Mouse (Mus musculus): ENCODE data around the gene Nav3. TPM values are rescaled to one million over a fixed set of nuclear protein-coding genes. Genes with fewer than 3 reads are reported as not detected.

The Nav3 gene
- polyA plus RNA-seq, 1 experiment from 2014 or later = 10.7 TPM

DNA sequence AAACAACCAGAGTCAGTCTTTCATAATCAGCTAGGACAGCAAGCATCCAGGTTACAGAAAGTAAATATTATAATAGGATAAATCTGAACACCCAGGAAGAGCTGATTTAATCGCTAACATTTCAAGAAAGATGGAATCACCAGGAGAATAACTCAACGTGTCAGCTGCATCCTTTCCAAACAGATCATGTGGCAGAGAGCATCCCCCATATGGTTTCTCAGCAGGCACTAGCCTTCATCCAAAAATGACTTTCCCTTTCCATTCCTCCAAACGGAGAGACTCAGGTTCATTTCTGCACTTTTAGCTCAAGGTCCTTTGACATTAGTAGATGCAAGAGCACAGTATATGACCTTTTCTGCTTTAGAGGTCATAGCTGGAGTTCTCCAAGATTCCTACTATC lies 765.4 kb downstream of the Nav3 start:
- Histone ChIP-seq H3K27me3 (replicated peaks; ENCODE audit: control insufficient read depth, insufficient read depth, low read length) (no peaks in the 10 kb centered on the region), H3K36me3 (ENCODE audit: control insufficient read depth, insufficient read depth, low read length) (no peaks in the 10 kb centered on the region), H3K4me1 (ENCODE audit: control insufficient read depth, insufficient read depth, low read length) (no peaks in the 10 kb centered on the region), H3K27ac (replicated peaks; ENCODE audit: low read depth, low read length) (no peak overlapping the region), H3K9me3 (ENCODE audit: control insufficient read depth, low read length) (no peaks in the 10 kb centered on the region), H3K4me3 (ENCODE audit: low read depth, low read length) (no peak overlapping the region), H3K9ac (ENCODE audit: low read depth, low read length) (no peak overlapping the region), H3K4me2 (ENCODE audit: low read depth, low read length) (no peak overlapping the region)
- ATAC-seq (ENCODE audit: low read depth) (no peak), DNase-seq (ENCODE audit: low spot score) (no peak)
- WGBS = 75% methylated on average over 3 of the region's 3 CpGs

- H3K27me3 ChIP-seq (replicated peaks; ENCODE audit: control insufficient read depth, insufficient read depth, low read length) = no peaks in the 10 kb centered on the region
- ATAC-seq (ENCODE audit: low read depth) = peak; percentile 94
- no peak overlapping the region for H3K9ac ChIP-seq (ENCODE audit: low read depth, low read length)
- 42% methylated on average over 27 of the region's 27 CpGs for WGBS
- H3K27ac ChIP-seq (replicated peaks; ENCODE audit: low read depth, low read length) = no peak overlapping the region; the same call in 1 of the 2 replicates
- H3K4me1 ChIP-seq (ENCODE audit: control insufficient read depth, insufficient read depth, low read length) = no peaks in the 10 kb centered on the region
- no peaks in the 10 kb centered on the region for H3K36me3 ChIP-seq (ENCODE audit: control insufficient read depth, insufficient read depth, low read length)
- DNase-seq (ENCODE audit: low spot score) = peak; percentile 86
- H3K4me3 ChIP-seq (ENCODE audit: low read depth, low read length) = peak overlapping the region; percentile 16; the same call in 1 of the 2 replicates
- no peaks in the 10 kb centered on the region for H3K9me3 ChIP-seq (ENCODE audit: control insufficient read depth, low read length)
- H3K4me2 ChIP-seq (ENCODE audit: low read depth, low read length) = peak overlapping the region; percentile 53
Measured at GRCm38 (mm10) chr10:109684109-109685056, 771.6 kb downstream of the Nav3 start.

GRCm38 (mm10) chr10:109672896-109673295 lies 783.1 kb downstream of the Nav3 start:
- no peaks in the 10 kb centered on the region for H3K36me3 ChIP-seq (ENCODE audit: control insufficient read depth, insufficient read depth, low read length)
- H3K27me3 ChIP-seq (replicated peaks; ENCODE audit: control insufficient read depth, insufficient read depth, low read length) = no peaks in the 10 kb centered on the region
- H3K9me3 ChIP-seq (ENCODE audit: control insufficient read depth, low read length) = no peaks in the 10 kb centered on the region
- no peak overlapping the region for H3K4me3 ChIP-seq (ENCODE audit: low read depth, low read length)
- H3K4me2 ChIP-seq (ENCODE audit: low read depth, low read length) = no peak overlapping the region
- no peak overlapping the region for H3K27ac ChIP-seq (replicated peaks; ENCODE audit: low read depth, low read length)
- H3K9ac ChIP-seq (ENCODE audit: low read depth, low read length) = no peak overlapping the region
- WGBS = 87% methylated on average over 2 of the region's 2 CpGs
- no peak for DNase-seq (ENCODE audit: low spot score)
- no peak for ATAC-seq (ENCODE audit: low read depth)
- H3K4me1 ChIP-seq (ENCODE audit: control insufficient read depth, insufficient read depth, low read length) = no peaks in the 10 kb centered on the region

GRCm38 (mm10) chr10:109667453-109667852 lies 788.6 kb downstream of the Nav3 start:
- ATAC-seq (ENCODE audit: low read depth) = no peak
- Histone ChIP-seq H3K4me2 (ENCODE audit: low read depth, low read length) (no peak overlapping the region), H3K4me1 (ENCODE audit: control insufficient read depth, insufficient read depth, low read length) (no peaks in the 10 kb centered on the region), H3K9ac (ENCODE audit: low read depth, low read length) (no peak overlapping the region), H3K36me3 (ENCODE audit: control insufficient read depth, insufficient read depth, low read length) (no peaks in the 10 kb centered on the region), H3K27me3 (replicated peaks; ENCODE audit: control insufficient read depth, insufficient read depth, low read length) (no peaks in the 10 kb centered on the region), H3K9me3 (ENCODE audit: control insufficient read depth, low read length) (no peaks in the 10 kb centered on the region), H3K27ac (replicated peaks; ENCODE audit: low read depth, low read length) (no peak overlapping the region), H3K4me3 (ENCODE audit: low read depth, low read length) (no peak overlapping the region)
- WGBS = 79% methylated on average over 4 of the region's 4 CpGs
- DNase-seq (ENCODE audit: low spot score) = no peak

GRCm38 (mm10) chr10:109664629-109665317 lies 791.2 kb downstream of the Nav3 start:
- peak overlapping the region; percentile 44 for H3K4me2 ChIP-seq (ENCODE audit: low read depth, low read length)
- DNase-seq (ENCODE audit: low spot score) (peak; percentile 70), ATAC-seq (ENCODE audit: low read depth) (peak; percentile 71)
- H3K4me1 ChIP-seq (ENCODE audit: control insufficient read depth, insufficient read depth, low read length) = no peaks in the 10 kb centered on the region
- H3K9ac ChIP-seq (ENCODE audit: low read depth, low read length) = peak overlapping the region; percentile 40; the same call in 1 of the 2 replicates
- H3K27me3 ChIP-seq (replicated peaks; ENCODE audit: control insufficient read depth, insufficient read depth, low read length) = no peaks in the 10 kb centered on the region
- H3K36me3 ChIP-seq (ENCODE audit: control insufficient read depth, insufficient read depth, low read length) = no peaks in the 10 kb centered on the region
- H3K4me3 ChIP-seq (ENCODE audit: low read depth, low read length) = 0 out of 2 replicates have a peak overlapping the region, but pooled peaks have one; percentile 6
- H3K27ac ChIP-seq (replicated peaks; ENCODE audit: low read depth, low read length) = no peak overlapping the region
- WGBS = 33% methylated on average over 14 of the region's 14 CpGs
- H3K9me3 ChIP-seq (ENCODE audit: control insufficient read depth, low read length) = no peaks in the 10 kb centered on the region

DNA sequence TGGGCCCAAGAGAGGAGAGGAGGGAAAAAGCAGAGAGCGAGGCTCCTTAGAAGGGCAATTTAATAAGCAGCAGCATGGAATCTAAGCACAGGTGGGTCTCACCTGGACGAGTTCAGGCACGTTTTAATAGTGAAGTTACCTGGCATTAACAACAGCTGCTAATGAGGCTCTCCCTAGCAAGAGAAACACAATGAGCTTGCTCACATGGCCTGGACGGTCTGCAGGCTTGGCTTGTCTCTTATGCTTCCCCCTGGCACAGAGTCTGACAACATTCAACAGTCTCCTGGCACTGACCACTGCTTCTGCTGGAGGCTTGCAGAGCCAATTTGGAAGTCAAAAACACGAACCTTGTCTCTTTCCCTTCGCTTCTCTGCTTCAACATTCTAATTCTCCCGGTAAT lies 804.5 kb downstream of the Nav3 start:
- ATAC-seq (ENCODE audit: low read depth) (peak; percentile 47; the same call in 1 of the 2 replicates), DNase-seq (ENCODE audit: low spot score) (peak; percentile 60)
- 57% methylated on average over 7 of the region's 7 CpGs for WGBS
- Histone ChIP-seq H3K27ac (replicated peaks; ENCODE audit: low read depth, low read length) (no peak overlapping the region), H3K4me1 (ENCODE audit: control insufficient read depth, insufficient read depth, low read length) (no peaks in the 10 kb centered on the region), H3K4me2 (ENCODE audit: low read depth, low read length) (no peak overlapping the region), H3K9me3 (ENCODE audit: control insufficient read depth, low read length) (no peaks in the 10 kb centered on the region), H3K27me3 (replicated peaks; ENCODE audit: control insufficient read depth, insufficient read depth, low read length) (no peaks in the 10 kb centered on the region), H3K9ac (ENCODE audit: low read depth, low read length) (no peak overlapping the region), H3K4me3 (ENCODE audit: low read depth, low read length) (no peak overlapping the region), H3K36me3 (ENCODE audit: control insufficient read depth, insufficient read depth, low read length) (no peaks in the 10 kb centered on the region)

DNA sequence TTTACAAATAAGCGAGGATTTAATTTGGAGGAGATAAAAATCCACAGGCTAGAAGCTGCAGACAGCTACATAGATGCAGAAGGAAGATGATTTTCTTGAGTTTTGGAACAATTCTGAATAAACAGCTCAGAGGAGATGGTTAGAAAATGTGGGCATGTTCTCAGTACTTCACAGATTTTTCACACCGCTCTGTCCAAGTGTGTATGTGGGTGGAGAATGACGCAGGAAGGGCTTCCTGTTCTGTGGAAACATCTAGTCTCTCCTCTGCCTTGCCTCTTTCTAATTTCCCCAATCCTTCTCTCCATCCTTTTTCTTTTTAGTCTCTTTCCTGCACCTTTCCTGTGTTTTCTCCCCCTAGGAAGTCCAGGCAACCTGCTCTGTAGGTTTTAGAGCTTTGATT lies 812.4 kb downstream of the Nav3 start:
- Histone ChIP-seq H3K4me2 (ENCODE audit: low read depth, low read length) (no peak overlapping the region), H3K27me3 (replicated peaks; ENCODE audit: control insufficient read depth, insufficient read depth, low read length) (no peaks in the 10 kb centered on the region), H3K36me3 (ENCODE audit: control insufficient read depth, insufficient read depth, low read length) (no peaks in the 10 kb centered on the region), H3K4me3 (ENCODE audit: low read depth, low read length) (no peak overlapping the region), H3K4me1 (ENCODE audit: control insufficient read depth, insufficient read depth, low read length) (no peaks in the 10 kb centered on the region), H3K9me3 (ENCODE audit: control insufficient read depth, low read length) (no peaks in the 10 kb centered on the region), H3K9ac (ENCODE audit: low read depth, low read length) (no peak overlapping the region), H3K27ac (replicated peaks; ENCODE audit: low read depth, low read length) (no peak overlapping the region)
- 83% methylated on average over 3 of the region's 3 CpGs for WGBS
- ATAC-seq (ENCODE audit: low read depth) = no peak
- no peak for DNase-seq (ENCODE audit: low spot score)

DNA sequence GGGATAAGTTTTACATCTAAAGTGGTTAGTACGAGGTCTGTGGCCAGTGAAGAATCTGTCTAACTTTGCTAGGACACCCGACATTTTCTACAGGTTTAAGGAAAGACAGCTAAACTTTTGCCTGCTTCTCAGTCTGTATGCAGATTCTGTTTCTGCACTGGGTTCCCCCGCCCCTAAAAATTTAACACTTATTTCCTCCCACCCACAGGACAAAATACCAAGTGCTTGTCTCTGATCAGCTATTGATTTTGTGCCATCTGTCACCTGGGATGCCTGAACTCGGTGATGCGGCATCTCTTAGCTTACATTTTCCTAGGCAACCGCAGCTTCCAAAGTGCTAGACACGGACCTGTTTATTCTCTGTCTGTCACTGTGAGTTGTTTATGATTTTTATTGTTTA lies 814.2 kb downstream of the Nav3 start:
- no peaks in the 10 kb centered on the region for H3K27me3 ChIP-seq (replicated peaks; ENCODE audit: control insufficient read depth, insufficient read depth, low read length)
- H3K4me2 ChIP-seq (ENCODE audit: low read depth, low read length) = no peak overlapping the region
- no peak overlapping the region for H3K9ac ChIP-seq (ENCODE audit: low read depth, low read length)
- no peaks in the 10 kb centered on the region for H3K36me3 ChIP-seq (ENCODE audit: control insufficient read depth, insufficient read depth, low read length)
- no peak overlapping the region for H3K4me3 ChIP-seq (ENCODE audit: low read depth, low read length)
- no peak overlapping the region for H3K27ac ChIP-seq (replicated peaks; ENCODE audit: low read depth, low read length)
- no peaks in the 10 kb centered on the region for H3K9me3 ChIP-seq (ENCODE audit: control insufficient read depth, low read length)
- 81% methylated on average over 7 of the region's 7 CpGs for WGBS
- no peak for DNase-seq (ENCODE audit: low spot score)
- no peaks in the 10 kb centered on the region for H3K4me1 ChIP-seq (ENCODE audit: control insufficient read depth, insufficient read depth, low read length)
- no peak for ATAC-seq (ENCODE audit: low read depth)

Measured in embryonic facial prominence, embryonic 14.5 days (tissue).